Mouse (Mus musculus) C2C12 (cell line): ENCODE data around the gene Akr1b7.

Experiments
- CEBPB ChIP-seq: IDR thresholded peaks from one replicate; pipeline ENCODE4 v1.6.1; 2011; ENCODE audit warnings: low read depth, mild to moderate bottlenecking, control low read depth, moderate library complexity
- CTCF ChIP-seq: IDR thresholded peaks from one replicate; pipeline ENCODE4 v1.5.1; 2011; ENCODE audit not compliant: control insufficient read depth, insufficient read depth, insufficient read length

DNA sequence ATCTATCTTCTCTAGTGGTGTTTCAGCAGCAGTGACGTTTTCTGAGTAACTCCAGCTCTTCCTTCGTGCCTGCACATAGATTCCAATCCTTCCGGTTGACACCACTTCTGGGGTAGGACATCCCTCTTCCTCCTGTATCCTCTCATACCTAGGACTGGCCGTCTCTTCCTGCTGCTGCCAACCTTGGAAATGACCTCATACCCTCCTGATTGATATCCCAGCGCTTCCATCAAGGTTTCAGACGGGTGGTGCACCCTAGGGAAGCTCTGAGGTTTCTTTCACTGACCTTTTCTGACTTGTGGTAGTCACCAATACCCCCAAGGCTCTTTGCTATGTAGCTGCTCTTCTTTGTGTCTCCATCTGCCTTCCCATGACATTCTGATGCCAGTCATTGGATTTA is 13.7 kb upstream of the Akr1b7 start:
- TF ChIP-seq CTCF: no peak
- TF ChIP-seq CEBPB: no peak
